Mouse (Mus musculus) heart, embryonic 13.5 days (tissue): ENCODE measurements at regions not wholly inside any gene's neighbourhood (a gene's known extent, or its start where the extent isn't known, plus 50 kb on each side); places are given as distances from the start of the nearest gene placed in this dataset.

Source experiments
- ATAC-seq: fragments of 200-750 bp; cut with Nextera tagmentation; 2 replicates; pipeline ENCODE4 v1.8.0; 2017; ENCODE audit warnings: moderate TSS enrichment; ENCODE audit not compliant: insufficient number of reproducible peaks, low FRiP score, low TSS enrichment; ENCODE audit errors: extremely low read depth
- H3K27ac ChIP-seq: fragments of 300-500 bp; sonication (generic); replicated peaks from 2 replicates; pipeline ENCODE4 v1.5.1; 2015; ENCODE audit warnings: moderate library complexity, mild to moderate bottlenecking, inconsistent platforms
- H3K27me3 ChIP-seq: fragments of 300-500 bp; sonication (generic); replicated peaks from 2 replicates; pipeline ENCODE4 v1.6.1; 2015; ENCODE audit warnings: mild to moderate bottlenecking, inconsistent platforms
- H3K36me3 ChIP-seq: fragments of 300-500 bp; sonication (generic); 2 replicates; pipeline ENCODE4 v1.6.1; 2015; ENCODE audit warnings: mild to moderate bottlenecking, inconsistent platforms
- H3K4me1 ChIP-seq: fragments of 300-500 bp; sonication (generic); 2 replicates; pipeline ENCODE4 v1.6.1; 2015; ENCODE audit warnings: inconsistent platforms
- H3K4me2 ChIP-seq: fragments of 300-500 bp; sonication (generic); 2 replicates; pipeline ENCODE4 v1.6.1; 2015; ENCODE audit warnings: inconsistent platforms, mild to moderate bottlenecking, moderate library complexity
- H3K4me3 ChIP-seq: fragments of 300-500 bp; sonication (generic); 2 replicates; pipeline ENCODE4 v1.5.1; 2015; ENCODE audit warnings: moderate library complexity, mild to moderate bottlenecking, inconsistent platforms
- H3K9ac ChIP-seq: fragments of 300-500 bp; sonication (generic); 2 replicates; pipeline ENCODE4 v1.6.1; 2015; ENCODE audit warnings: inconsistent platforms, mild to moderate bottlenecking, moderate library complexity
- H3K9me3 ChIP-seq: fragments of 300-500 bp; sonication (generic); 2 replicates; pipeline ENCODE4 v1.6.1; 2016; ENCODE audit warnings: inconsistent platforms
- WGBS: fragments of 180-500 bp; shearing (Covaris S2); methylation state at CpG from one replicate; pipeline ENCODE4 v1.1.7; 2015; ENCODE audit warnings: mixed read lengths; 5-methylcytosine and 5-hydroxymethylcytosine counted together

- Histone ChIP-seq H3K4me3 (no peak overlapping the region), H3K9ac (no peak overlapping the region), H3K27ac (no peak overlapping the region), H3K36me3 (no peaks in the 10 kb centered on the region), H3K4me1 (no peaks in the 10 kb centered on the region), H3K4me2 (no peak overlapping the region), H3K27me3 (0 out of 2 replicates have a peak, but pooled peaks cover 2% of the 10 kb centered on the region), H3K9me3 (no peaks in the 10 kb centered on the region)
- no peak for ATAC-seq
- 73% methylated on average over 3 of the region's 3 CpGs for WGBS
Observed at GRCm38 (mm10) chr4:55811656-55812055, 279.4 kb upstream of the Klf4 start.

- Histone ChIP-seq H3K36me3 (no peaks in the 10 kb centered on the region), H3K4me1 (no peaks in the 10 kb centered on the region), H3K4me3 (no peak overlapping the region), H3K27me3 (0 out of 2 replicates have a peak, but pooled peaks cover 2% of the 10 kb centered on the region), H3K27ac (no peak overlapping the region), H3K9ac (no peak overlapping the region), H3K4me2 (no peak overlapping the region), H3K9me3 (no peaks in the 10 kb centered on the region)
- 64% methylated on average over 5 of the region's 5 CpGs for WGBS
- no peak for ATAC-seq
Observed at GRCm38 (mm10) chr4:55808501-55808900, 276.2 kb upstream of the Klf4 start.

- WGBS, result 77% methylated on average over 3 of the region's 3 CpGs
- no peak for ATAC-seq
Observed at GRCm38 (mm10) chr4:55806799-55807198, 274.5 kb upstream of the Klf4 start.

GRCm38 (mm10) chr4:55805255-55806051, 273.2 kb upstream of the Klf4 start:
- Histone ChIP-seq H3K9me3 (no peaks in the 10 kb centered on the region), H3K4me3 (no peak overlapping the region), H3K9ac (no peak overlapping the region), H3K4me1 (no peaks in the 10 kb centered on the region), H3K27me3 (0 out of 2 replicates have a peak, but pooled peaks cover 2% of the 10 kb centered on the region), H3K4me2 (no peak overlapping the region), H3K36me3 (no peaks in the 10 kb centered on the region), H3K27ac (no peak overlapping the region)
- 78% methylated on average over 6 of the region's 6 CpGs for WGBS
- ATAC-seq, result no peak

More at GRCm38 (mm10) chr4:55806799-55807198, 274.5 kb upstream of the Klf4 start:
- Histone ChIP-seq H3K4me3 (no peak overlapping the region), H3K9ac (no peak overlapping the region), H3K4me2 (no peak overlapping the region), H3K36me3 (no peaks in the 10 kb centered on the region), H3K4me1 (no peaks in the 10 kb centered on the region), H3K9me3 (no peaks in the 10 kb centered on the region), H3K27me3 (0 out of 2 replicates have a peak, but pooled peaks cover 2% of the 10 kb centered on the region), H3K27ac (no peak overlapping the region)

- H3K9me3 ChIP-seq, result no peaks in the 10 kb centered on the region
- H3K9ac ChIP-seq, result no peak overlapping the region
- H3K36me3 ChIP-seq, result no peaks in the 10 kb centered on the region
- WGBS, result 82% methylated on average over 4 of the region's 4 CpGs
- no peak overlapping the region for H3K4me2 ChIP-seq
- ATAC-seq, result no peak
- H3K4me3 ChIP-seq, result no peak overlapping the region
- no peaks in the 10 kb centered on the region for H3K4me1 ChIP-seq
- no peaks in the 10 kb centered on the region for H3K27me3 ChIP-seq
- no peak overlapping the region for H3K27ac ChIP-seq
Observed at GRCm38 (mm10) chr4:55802101-55802500, 269.8 kb upstream of the Klf4 start.

- 62% methylated on average over 6 of the region's 6 CpGs for WGBS
- Histone ChIP-seq H3K4me2 (no peak overlapping the region), H3K4me3 (no peak overlapping the region), H3K36me3 (no peaks in the 10 kb centered on the region), H3K9ac (no peak overlapping the region), H3K9me3 (no peaks in the 10 kb centered on the region), H3K27ac (no peak overlapping the region), H3K4me1 (no peaks in the 10 kb centered on the region), H3K27me3 (no peaks in the 10 kb centered on the region)
- ATAC-seq, result no peak
Observed at GRCm38 (mm10) chr4:55798099-55798498, 265.8 kb upstream of the Klf4 start.

- Histone ChIP-seq H3K36me3 (no peaks in the 10 kb centered on the region), H3K9ac (no peak overlapping the region)
Observed at GRCm38 (mm10) chr4:55781329-55781847, 249.1 kb upstream of the Klf4 start.

GRCm38 (mm10) chr4:55779581-55779980, 247.3 kb upstream of the Klf4 start:
- no peak overlapping the region for H3K4me2 ChIP-seq
- H3K27ac ChIP-seq, result no peak overlapping the region
- H3K9ac ChIP-seq, result no peak overlapping the region
- no peaks in the 10 kb centered on the region for H3K36me3 ChIP-seq
- no peak for ATAC-seq
- H3K9me3 ChIP-seq, result no peaks in the 10 kb centered on the region
- peaks cover 10% of the 10 kb centered on the region; the same call in 1 of the 2 replicates for H3K4me1 ChIP-seq
- 0 out of 2 replicates have a peak, but pooled peaks cover 6% of the 10 kb centered on the region for H3K27me3 ChIP-seq
- 70% methylated on average over 4 of the region's 4 CpGs for WGBS
- no peak overlapping the region for H3K4me3 ChIP-seq

More at GRCm38 (mm10) chr4:55781329-55781847, 249.1 kb upstream of the Klf4 start:
- H3K4me1 ChIP-seq, result peaks cover 10% of the 10 kb centered on the region; the same call in 1 of the 2 replicates
- H3K27me3 ChIP-seq, result 0 out of 2 replicates have a peak, but pooled peaks cover 4% of the 10 kb centered on the region
- no peak overlapping the region for H3K27ac ChIP-seq
- no peak for ATAC-seq
- no peak overlapping the region for H3K4me2 ChIP-seq
- H3K9me3 ChIP-seq, result no peaks in the 10 kb centered on the region
- H3K4me3 ChIP-seq, result no peak overlapping the region

GRCm38 (mm10) chr4:55775858-55776257, 243.6 kb upstream of the Klf4 start:
- Histone ChIP-seq H3K9me3 (no peaks in the 10 kb centered on the region), H3K27me3 (0 out of 2 replicates have a peak, but pooled peaks cover 6% of the 10 kb centered on the region), H3K27ac (no peak overlapping the region), H3K4me1 (peaks cover 10% of the 10 kb centered on the region; the same call in 1 of the 2 replicates), H3K36me3 (no peaks in the 10 kb centered on the region), H3K4me2 (no peak overlapping the region), H3K9ac (no peak overlapping the region), H3K4me3 (no peak overlapping the region)
- ATAC-seq, result no peak
- 61% methylated on average over 7 of the region's 7 CpGs for WGBS

- no peak overlapping the region for H3K27ac ChIP-seq
- ATAC-seq, result no peak
- 0 out of 2 replicates have a peak, but pooled peaks cover 6% of the 10 kb centered on the region for H3K27me3 ChIP-seq
- H3K4me3 ChIP-seq, result no peak overlapping the region
- 79% methylated on average over 4 of the region's 4 CpGs for WGBS
- H3K9me3 ChIP-seq, result no peaks in the 10 kb centered on the region
- no peak overlapping the region for H3K4me2 ChIP-seq
- no peak overlapping the region for H3K9ac ChIP-seq
- H3K4me1 ChIP-seq, result no peaks in the 10 kb centered on the region
- no peaks in the 10 kb centered on the region for H3K36me3 ChIP-seq
Observed at GRCm38 (mm10) chr4:55774571-55774970, 242.3 kb upstream of the Klf4 start.

GRCm38 (mm10) chr4:55769656-55770055, 237.4 kb upstream of the Klf4 start:
- no peaks in the 10 kb centered on the region for H3K4me1 ChIP-seq
- H3K9me3 ChIP-seq, result no peaks in the 10 kb centered on the region
- 73% methylated on average over 3 of the region's 3 CpGs for whole genome bisulfite sequencing
- no peaks in the 10 kb centered on the region for H3K36me3 ChIP-seq
- no peak overlapping the region for H3K9ac ChIP-seq
- H3K27ac ChIP-seq, result no peak overlapping the region
- no peak for ATAC-seq
- H3K27me3 ChIP-seq, result no peaks in the 10 kb centered on the region
- H3K4me2 ChIP-seq, result no peak overlapping the region
- no peak overlapping the region for H3K4me3 ChIP-seq
